Mouse (Mus musculus) small intestine, adult 2 months (tissue): ENCODE results near the gene Gbp7.
"Not testable (repeated sequence)": the region's sequence is repeated elsewhere in the genome, so short reads cannot be mapped to it uniquely, and the experiment has no call there.

Experiments
- CTCF ChIP-seq: fragments of 200-500 bp; IDR thresholded peaks from 2 replicates; pipeline ENCODE4 v1.5.1; 2012; ENCODE audit warnings: low read depth, mild to moderate bottlenecking, control low read depth, inconsistent platforms, low read length, moderate library complexity, mixed read lengths; ENCODE audit not compliant: insufficient replicate concordance, insufficient read length; ENCODE audit errors: extremely low read depth
- POLR2A ChIP-seq: fragments of 200-500 bp; IDR thresholded peaks from 2 replicates; pipeline ENCODE4 v1.6.1; 2012; ENCODE audit warnings: low read depth, mild to moderate bottlenecking, control low read depth, inconsistent platforms, low read length, moderate library complexity

DNA sequence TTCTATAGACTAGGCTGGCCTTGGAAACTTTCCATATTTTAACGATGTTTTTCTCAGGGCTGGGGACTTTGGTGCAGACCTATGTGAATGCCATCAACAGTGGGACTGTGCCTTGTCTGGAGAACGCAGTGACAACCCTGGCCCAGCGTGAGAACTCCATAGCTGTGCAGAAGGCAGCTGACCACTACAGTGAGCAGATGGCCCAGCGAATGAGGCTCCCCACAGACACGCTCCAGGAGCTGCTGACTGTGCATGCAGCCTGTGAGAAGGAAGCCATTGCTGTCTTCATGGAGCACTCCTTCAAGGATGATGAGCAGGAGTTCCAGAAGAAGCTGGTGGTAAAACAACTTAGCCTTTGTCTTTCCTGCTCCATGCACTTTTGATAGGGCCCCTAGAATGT lies 37.3 kb downstream of the Gbp7 start:
- not testable (repeated sequence) for TF ChIP-seq POLR2A, CTCF
